Mouse (Mus musculus) c-Kit-positive CD71-positive TER-119-negative erythroid progenitor cells, embryonic 14.5 days (primary cell): ENCODE measurements around the gene Methig1.
"Not testable (repeated sequence)": the region's sequence is repeated elsewhere in the genome, so short reads cannot be mapped to it uniquely, and the experiment has no call there.

ENCODE experiments used
- DNase-seq: peaks from one replicate; pipeline ENCODE4 v3.0.0-alpha.2; 2013; ENCODE audit warnings: low read depth

Methig1 gene

DNA sequence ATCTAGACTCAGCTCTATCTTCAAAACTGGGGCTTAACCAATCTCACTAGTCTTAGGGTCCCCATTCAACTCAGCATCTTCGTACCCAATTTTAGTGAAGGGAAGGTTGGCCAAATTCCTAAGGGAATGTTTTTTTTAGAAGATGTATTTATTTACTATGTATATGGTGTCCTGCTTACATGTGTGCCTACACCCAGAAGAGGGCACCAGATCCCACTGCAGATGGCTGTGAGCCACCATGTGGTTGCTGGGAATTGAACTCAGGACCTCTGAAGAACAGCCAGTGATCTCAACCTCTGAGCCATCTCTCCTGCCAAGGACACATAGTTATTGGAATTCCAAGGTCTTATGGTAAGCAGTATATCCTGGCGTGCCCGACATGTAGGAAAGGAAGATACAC is 42.6 kb downstream of the Methig1 start:
- DNase-seq = no peak

DNA sequence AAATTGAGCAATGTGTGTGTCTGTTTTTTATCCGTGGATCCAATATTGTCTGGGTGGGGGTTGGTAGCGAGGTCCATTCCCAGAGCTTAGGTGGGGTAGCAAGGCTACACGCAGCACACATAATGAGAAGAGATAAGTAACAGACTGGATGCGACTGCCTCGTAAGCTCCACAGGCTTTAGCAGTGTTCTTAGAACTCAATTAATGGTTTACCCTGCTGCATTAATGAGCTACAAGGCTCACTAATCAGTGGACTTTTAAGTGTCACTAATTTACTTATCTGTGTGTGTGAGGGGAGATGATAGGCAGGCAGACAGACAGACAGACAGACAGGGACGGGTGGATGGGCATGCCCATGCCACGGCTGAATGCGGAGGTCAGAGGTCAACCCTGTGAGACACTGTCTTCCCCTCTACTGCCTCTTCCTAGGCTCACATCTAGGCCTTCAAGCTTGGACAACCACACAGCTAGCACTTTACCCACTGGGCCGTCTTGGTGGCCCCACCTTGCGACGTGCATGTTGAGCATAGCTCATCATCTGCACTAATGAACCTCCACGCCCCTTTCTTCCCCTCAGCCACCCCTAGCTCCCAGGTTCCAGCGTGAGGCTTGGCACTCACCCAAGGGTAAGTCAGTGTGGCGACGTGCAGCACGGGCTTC is 47.8 kb downstream of the Methig1 start:
- no peak for DNase-seq

DNA sequence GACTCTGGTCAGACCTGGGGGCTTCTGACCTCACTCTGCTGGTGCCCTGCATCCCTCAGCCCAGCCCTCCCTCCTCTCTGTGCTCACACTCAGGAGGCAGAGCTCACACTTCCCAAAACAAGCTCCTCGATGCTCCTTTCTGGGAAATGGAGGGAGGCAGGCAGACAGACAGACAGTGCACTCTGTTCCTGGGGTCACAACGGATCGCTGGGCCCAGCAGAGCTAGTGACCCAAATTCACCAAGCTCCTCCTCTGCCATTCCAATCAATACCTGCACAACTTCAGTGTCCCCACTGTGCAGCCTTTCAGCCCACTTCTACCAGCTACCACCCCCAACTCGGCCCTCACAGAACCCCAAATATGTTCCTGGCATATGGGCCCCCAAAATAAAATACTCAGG is 48.9 kb downstream of the Methig1 start:
- no peak for DNase-seq

DNA sequence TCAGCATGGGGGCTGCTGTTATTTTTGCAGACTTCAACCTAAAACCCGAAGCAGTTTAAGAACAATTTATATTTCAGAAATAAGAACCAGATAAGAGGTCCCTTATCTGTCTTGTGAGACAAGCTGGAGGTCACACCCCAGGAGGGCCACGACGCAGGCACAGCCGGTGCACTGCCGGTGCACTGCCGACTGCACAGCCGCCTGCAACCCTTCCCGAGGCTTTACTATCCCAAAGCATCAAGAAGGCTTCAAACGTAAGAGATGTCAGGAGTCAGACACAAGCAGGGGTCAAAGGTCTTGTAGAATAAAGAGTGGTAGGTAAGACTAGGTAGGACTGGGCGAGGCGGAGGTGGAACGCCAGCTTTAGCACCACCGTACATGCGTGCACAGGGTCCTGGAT is 49.4 kb downstream of the Methig1 start:
- DNase-seq = no peak

DNA sequence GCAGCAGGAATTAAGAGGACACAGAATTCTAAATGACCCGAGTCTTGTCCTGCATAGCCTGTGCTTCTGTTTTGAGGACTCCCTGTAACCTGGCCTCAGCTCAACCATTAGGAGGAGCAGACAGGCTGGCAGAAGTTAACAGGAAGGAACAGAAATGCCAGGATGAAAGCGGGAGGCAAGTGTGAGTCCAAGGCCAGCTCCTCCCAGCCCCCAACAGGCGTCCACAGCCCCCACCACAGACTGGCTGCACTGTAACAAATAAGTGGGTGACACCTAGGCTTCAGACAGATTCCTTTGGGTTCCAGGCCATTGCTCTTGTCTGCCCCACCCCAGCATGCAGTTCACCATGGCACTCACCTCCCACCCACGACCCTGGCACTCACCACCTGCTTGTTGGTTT is 49.8 kb downstream of the Methig1 start:
- no peak for DNase-seq

DNA sequence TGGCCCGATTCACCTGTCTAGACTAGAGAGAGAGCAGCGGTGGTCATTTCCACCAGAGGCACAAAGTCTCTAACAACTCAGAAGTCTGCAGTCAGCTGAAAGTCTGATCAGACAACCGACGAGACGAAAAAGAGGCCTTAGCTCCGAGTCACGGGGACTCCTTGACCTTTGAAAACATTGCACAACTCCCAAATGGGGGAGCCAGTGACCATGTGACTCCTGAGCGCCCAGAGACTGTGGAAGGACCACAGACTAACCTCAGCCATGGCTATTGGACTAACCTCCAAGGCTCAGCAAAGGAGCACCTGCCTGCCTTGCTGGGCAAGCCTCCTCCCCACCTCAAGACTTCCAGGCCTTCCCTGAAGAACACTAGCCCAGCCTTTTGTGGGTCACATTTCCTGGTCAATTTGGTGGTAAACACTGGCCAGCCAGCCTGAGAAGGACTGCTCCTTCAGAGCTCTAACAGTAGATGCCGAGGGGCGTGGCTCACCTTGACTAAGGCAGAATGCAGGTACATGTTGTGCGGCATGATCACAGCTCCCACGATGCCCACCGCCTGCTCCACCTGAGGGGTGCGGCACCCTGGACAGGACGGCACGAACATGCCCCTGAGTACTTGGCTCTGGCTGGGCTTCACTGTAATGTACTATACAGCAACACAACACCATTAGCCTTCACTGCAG is 50.5 kb downstream of the Methig1 start:
- DNase-seq = no peak

DNA sequence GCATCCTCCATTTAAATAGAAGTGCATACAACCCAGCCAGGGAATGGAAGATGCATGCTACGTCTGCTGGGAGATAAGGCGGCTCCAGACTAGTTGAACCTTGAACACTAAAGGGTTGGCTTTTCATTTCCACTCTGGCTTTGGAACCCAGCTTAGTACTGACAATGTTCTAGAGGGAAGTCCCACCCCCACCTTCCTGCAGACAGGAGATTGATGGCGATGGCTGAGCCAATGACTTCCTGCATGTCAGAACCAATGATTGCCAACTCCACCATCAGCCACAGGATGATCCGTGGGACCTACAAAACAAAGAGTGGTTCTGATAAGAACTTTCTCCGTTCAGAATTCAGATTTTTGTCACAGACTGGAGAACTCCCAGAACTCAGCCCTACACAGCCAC is 53.1 kb downstream of the Methig1 start:
- no peak for DNase-seq

DNA sequence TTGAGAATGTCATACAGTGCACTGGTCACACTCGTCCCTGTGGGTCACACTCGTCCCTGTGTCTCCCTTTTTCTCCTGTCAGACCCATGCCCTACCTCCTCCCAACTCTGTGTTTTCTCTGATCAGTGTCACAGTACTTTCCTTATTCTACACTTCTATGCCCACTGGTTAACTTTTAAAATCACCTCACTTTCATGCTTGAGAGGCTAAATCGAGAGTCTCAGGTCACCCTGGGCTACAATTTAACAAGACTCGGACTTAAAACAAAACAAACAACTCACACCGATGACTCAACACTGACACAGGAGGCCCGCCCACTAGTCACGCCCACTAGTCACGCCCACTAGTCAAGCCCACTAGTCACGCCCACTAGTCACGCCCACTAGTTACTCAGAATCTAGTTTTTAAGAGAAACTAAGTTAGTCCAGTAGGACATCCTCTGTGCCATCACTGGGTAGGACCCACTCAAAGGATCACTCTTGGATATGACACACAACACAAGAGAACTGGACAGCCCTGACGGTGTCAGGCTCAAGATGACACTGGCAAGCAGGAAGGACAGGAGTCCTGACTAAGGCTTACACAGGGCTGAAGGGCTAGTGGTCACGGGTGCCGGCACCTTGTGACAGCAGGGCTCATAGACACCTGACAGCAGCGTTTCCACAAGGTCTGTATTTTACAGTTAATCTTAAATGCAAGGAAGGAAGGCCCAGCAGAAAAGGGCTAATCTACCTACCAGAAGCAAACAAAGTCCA is 58.1 kb downstream of the Methig1 start:
- peak; percentile 85 for DNase-seq

DNA sequence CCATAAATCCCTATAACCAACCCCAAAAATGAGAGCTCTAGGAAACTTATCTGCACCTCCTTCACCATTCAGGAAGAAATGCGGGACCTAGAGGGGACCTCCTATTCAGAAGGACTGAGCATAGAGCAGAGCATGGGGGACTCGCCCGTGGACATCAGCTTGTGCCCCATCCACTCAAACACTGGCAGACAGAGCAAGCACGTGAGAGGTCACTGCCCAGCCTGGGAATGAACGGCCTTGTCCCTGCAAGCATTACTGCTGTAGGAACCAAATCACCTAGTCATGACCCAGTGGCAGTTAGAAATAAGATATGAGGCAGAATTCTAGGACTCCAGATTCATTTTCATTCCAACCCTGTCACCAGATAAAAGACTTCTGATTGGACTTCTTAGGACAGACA is 58.8 kb downstream of the Methig1 start:
- DNase-seq = no peak

DNA sequence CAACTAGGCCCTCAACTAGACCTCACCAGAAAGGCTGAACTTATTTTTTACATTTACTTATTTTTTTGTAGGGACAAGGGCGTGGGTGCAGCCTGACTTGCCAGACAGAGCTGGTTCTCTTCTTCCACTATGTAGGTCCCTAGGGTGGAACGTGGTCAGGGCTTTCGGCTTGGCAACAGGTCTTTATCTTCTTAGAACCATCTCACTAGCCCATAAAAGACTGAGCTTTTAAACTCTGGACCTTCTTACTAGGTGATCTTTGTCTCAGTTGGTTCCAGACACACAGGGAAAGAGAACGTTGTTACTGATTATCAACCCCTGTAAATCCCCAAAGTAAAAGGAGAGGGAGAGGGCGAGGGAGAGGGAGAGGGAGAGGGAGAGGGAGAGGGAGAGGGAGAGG is 60.4 kb downstream of the Methig1 start:
- DNase-seq = no peak

DNA sequence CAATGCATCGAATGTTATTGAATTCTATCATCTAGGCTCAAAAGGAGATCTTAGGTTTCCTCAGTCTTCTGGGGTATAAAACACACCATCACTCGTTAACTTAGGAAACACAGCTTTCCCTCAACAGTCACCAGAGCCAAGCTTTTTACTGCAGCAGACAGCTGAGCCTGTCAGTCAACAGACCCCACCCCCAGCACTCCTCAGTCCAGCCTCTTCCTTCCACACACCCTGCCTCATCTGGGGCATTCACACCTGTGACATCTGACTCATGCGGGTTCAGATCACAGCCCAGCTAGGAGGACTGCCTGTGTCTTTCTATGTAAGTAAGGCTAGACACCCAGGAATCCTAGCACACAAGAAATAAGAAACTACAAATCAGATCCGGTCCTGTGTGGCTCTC is 61.1 kb downstream of the Methig1 start:
- no peak for DNase-seq

DNA sequence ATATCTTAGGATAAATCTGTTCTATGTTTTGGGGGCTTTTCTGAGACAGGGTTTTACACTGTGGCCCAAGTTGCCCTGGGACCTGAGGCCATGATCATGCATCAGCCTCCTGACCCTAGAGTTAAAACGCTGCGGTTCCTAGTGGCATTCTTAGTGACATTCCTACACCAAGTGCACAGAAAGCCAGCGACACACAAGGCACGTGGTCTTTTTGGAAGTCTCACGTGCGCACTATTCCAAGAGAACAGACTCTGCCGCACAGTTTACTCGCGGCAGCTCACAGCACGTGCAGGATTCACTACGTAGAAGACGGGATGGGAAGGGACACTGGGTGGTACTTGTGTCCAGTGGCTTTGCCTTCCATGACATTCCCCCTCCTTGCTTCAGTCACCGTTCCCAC is 62.0 kb downstream of the Methig1 start:
- no peak for DNase-seq

DNA sequence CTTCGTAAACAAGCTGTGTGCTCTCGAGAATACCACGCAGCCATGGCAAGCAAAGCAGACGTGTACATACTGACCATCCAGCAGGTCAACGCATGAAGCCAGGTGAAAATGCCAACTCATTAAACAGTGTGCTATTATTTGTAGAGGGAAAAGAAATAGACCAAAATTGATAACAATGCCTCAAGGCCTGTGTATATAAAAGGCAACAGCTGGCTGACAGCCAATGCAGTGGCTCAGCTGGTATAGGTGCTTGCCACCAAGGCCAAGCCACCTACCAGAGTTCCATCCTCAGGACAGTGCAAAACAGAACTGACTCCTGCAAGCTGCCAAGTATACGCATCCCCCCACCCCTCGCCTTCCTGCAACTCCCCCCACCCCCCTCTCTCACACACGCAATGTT is 62.7 kb downstream of the Methig1 start:
- no peak for DNase-seq

DNA sequence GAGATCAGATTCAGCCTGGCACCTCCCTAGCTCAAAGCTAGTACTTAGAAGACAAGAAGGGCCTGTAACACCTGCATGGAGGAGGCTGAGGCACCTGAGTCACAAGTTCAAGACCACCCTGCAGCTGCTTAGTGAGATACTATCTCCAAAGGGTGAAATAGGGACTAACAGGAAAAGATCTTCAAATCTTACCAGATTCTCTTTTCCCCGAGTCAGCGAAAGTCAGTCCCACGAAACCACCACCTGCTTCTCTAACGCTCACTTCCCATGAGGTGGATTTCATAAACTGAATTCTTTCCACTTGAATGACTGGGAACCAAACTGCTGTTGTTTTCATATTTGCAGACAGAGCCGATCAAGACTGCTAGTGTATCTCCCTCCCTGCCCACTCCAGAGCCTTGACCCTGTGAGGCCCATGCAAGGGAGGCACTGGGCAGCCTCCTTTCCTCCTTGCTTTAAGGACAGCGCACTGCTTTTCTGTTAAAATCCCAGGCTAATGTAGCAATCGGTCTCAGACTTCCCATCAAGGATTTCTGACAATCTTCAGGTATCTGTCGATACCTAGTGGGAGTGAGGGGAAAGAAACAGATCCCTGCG is 65.0 kb downstream of the Methig1 start:
- DNase-seq = no peak

DNA sequence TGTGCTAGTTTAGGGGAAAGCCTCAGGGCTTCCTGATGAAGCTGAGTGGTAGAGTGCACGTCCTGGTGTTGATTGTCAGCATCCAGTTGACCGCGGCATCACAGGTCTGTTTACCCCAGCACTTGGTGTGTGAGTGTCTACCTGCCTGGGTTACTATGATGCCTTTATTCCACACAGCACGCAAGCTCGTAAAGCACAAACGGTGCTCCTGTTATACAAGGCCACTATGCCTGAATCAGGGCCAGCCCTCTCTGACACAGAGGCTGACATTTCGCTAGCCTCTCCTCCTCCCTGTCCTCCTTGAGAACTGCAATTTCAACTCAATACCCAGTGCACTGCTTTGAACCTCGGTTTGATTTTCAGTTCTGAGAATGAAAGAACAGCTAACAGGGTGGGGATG is 66.4 kb downstream of the Methig1 start:
- no peak for DNase-seq

DNA sequence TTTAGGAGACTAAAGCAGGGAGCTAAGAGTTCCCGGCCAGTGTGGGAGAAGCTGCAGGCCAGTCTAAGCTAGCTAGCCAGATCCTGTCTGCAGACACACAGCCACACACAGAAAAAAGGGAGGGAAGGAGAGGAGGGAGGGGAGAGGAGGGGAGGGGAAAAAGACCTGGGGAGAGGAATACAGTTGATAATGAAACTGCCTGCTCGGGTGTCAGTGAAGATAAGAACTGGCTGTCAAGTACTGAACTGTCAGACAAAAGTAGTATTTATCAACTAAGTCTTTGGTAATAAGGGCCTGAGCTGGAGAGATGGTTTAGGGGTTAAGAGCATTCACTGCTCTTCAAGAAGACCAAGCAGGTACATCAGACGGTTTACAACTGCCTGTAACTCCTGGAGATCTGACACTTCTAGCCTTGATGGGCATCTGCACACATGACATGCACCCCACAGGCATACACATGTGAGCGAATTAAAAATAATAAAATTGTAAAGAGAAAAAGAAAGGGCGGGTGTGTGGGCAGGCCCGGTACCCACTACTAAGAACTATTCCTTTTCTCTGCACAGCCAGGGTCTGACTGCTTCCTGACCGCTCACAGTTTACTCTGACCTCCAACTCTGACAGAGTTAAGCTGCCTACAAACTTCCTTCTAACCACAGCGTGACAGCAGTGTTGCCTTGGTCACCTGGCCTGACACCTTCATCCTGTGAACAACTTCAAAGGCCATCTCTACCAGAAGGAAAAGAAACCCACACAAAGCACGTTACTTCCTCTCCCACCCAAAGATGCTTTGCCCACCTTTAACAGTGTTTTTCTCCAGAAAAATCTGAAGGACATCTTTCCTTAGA is 67.2 kb downstream of the Methig1 start:
- peak; percentile 75 for DNase-seq

DNA sequence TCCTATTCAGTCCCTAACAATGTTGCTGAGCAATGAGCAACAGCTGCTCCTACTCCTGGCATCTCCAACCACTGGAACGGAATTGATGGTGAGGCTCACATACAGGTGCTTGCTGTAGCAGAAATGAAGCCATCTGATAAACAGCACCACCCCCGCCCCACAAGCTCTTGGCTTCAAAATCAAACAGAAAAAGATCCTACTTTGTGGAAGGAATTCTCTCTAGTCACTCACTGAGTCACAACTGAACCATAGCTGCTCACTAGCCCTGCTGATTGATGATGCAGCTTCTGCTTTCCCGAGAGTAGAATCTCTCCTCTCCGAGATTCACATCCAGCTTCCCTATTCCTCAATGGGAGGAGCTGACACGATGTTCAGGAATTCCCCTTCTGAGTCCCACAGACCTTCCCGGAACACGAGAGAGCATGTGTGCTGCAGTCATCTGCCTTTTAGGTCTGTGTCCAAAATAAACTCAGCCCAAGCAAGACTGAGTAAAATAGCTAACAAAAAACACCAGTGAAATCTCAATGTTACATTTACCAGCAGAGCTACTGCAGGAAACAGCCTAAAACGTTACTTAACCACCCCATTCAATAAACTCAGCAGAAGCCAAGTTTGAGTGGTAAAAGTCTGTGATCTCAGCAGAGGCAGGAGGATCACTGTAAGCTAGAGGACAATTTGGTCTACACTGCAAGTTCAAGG is 68.3 kb downstream of the Methig1 start:
- DNase-seq = no peak

DNA sequence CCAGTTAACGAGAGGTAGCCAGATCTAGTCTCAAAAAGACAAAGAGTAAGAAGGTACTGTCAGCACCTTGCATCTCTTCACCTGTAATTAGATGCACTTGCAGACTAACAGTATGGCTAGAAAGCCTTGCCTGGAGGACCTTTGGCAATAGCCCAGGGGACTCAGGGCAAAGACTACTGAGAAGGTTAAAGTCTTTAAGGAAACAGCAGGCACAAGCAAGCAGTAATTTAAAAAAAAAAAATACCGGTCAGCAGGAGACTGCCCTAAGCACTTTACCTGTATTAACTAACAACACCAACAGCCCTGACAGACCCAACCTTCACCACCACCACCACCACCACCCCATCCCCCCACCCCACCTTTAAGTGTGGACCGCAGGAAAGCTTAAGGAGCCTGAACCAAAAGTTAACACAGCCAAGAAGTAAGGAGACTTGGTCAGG is 68.8 kb downstream of the Methig1 start, which contains the start of gene Gm5475:
Gene Gm5475 (plus strand): TSS at position 390 of the 440 bp plus-strand sequence.
- not testable (repeated sequence) for DNase-seq

DNA sequence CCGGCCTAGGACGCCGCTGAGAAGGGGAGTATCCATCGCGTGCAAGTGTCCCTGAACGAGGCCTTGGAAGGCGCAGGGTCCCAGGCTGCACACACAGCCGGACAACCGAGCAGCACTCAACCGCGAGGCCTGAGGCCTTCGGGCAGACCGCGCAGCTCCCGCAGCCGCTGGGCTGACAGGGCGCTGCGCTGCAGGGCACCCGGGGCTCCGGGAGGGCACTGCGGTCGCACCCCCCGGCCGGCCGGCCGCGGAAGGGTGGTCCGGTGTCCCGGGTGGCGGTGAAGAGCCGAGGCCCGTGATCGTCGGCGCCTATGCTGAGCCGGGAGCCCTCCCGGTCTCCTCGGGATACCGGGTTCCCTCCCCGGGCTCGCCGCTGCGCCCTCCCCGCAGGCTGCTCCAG is 69.5 kb downstream of the Methig1 start:
- no peak for DNase-seq

DNA sequence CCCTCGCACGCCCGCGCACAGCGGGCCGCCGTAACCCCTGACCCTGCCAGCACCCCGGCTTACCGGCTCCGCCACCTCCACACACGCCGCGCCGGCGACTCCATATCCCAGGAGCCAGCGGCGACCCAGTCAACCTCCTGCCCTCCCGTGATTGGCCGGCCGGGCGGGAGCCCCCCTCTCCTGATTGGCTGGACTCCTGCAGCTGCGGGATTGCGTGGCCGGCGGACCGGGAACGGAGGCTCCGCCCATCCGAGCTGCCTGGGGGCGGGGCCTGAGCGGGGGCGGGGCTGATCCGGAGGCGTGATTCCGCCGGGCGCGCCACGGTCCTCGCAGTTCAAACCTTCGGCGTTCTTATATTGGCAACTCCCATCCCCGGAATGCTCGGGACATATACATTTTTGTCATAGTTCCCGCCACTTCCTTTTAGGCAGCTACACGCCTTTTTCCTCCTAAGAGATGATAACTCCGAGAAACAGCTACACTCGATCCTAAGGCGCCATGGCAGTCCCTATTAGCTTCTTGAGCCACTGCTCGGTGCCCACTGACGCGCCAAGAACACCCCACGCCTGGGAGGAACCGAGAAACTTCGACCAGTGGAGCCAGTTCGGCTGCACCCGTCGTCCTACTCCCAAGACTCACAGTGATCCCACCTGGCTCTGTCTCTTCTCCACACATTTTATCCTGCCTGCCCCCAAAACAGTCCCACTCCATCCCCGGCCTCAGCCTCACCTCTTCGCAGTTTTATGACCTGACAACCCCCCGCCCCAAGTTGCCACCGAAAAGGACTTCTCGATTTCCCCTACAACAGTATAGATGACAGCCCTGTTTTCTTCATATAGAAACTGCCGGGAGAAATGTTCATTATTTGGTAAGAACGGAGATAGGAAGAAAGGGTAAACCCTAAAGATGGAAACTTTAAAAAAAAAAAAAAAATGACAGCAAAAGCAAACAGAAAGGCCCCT is 70.2 kb downstream of the Methig1 start:
- DNase-seq = peak; percentile 87
